Mouse (Mus musculus): Measurements from ENCODE around the gene Slc41a3. TPM values are rescaled to one million over a fixed set of nuclear protein-coding genes. Genes with fewer than 3 reads are reported as not detected.
"Not testable (repeated sequence)": the region's sequence is repeated elsewhere in the genome, so short reads cannot be mapped to it uniquely, and the experiment has no call there.

Gene Slc41a3
- polyA plus RNA-seq, 1 experiment from 2014 or later = 9.7 TPM

DNA sequence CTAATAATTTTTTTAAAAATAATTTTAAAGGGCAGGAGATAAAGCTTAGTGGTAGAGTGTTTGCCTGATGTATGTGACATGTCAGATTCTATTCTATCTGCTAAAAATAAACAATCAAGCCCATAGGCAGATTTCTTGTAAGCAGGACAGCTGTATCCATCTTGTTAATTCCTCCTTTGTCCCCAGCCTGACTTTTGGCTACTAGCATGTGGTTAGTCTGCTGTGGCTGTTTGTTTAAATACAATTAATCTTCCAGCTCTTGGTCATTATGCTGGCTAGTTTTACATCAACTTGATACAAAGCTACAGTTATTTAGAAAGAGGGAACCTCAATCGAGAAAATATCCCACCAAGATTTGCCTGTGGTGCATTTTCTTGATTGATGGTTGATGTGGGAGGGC, 46.1 kb downstream of the Slc41a3 start:
- no peak overlapping the region for H3K4me2 ChIP-seq (replicated peaks; ENCODE audit: low read depth, low read length)
- 0 out of 2 replicates have a peak, but pooled peaks have one; percentile 16 for ATAC-seq
- no peak overlapping the region for H3K9ac ChIP-seq (replicated peaks; ENCODE audit: low read depth)
- H3K9me3 ChIP-seq (ENCODE audit: low read length) = no peaks in the 10 kb centered on the region
- no peaks in the 10 kb centered on the region for H3K4me1 ChIP-seq (ENCODE audit: insufficient read depth, low read depth, low read length)
- peak; percentile 50 for DNase-seq (ENCODE audit: low spot score)
- H3K36me3 ChIP-seq (ENCODE audit: insufficient read depth, low read length) = no peaks in the 10 kb centered on the region
- TF ChIP-seq EP300 (IDR thresholded peaks at IDR 0.05) (no peak), CTCF (IDR thresholded peaks at IDR 0.05) (no peak)
- H3K27me3 ChIP-seq (replicated peaks; ENCODE audit: insufficient read depth, low read length) = no peaks in the 10 kb centered on the region
- H3K27ac ChIP-seq (ENCODE audit: low read length) = no peak overlapping the region
- no peak overlapping the region for H3K4me3 ChIP-seq (ENCODE audit: low read depth, low read length)
- 27% methylated on average over 1 of the region's 1 CpGs for WGBS

DNA sequence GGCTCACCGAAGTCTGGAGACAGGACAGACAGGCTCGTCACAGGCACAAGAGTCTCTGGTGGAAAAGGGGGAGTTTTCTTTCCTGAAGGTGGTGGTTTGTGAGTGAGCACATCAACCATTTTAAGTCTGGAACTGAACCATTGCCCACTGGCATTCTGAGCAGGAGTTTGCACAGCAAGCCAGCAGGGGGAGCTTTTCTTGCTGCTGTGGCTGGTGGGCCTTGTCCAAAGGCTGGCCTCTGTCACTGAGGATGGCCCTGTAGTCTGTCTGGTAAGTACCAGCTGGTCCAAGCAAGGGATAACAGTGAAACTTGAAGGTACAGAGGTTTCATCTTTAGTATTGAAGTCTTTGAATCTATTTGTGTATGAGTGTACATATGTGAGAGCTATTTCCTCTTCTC, 49.2 kb downstream of the Slc41a3 start:
- no peak overlapping the region for H3K9ac ChIP-seq (replicated peaks; ENCODE audit: low read depth)
- H3K27ac ChIP-seq (ENCODE audit: low read length) = no peak overlapping the region
- no peak overlapping the region for H3K4me2 ChIP-seq (replicated peaks; ENCODE audit: low read depth, low read length)
- DNase-seq (ENCODE audit: low spot score) (peak; percentile 62), ATAC-seq (peak; percentile 72)
- H3K4me3 ChIP-seq (ENCODE audit: low read depth, low read length) = no peak overlapping the region
- H3K4me1 ChIP-seq (ENCODE audit: insufficient read depth, low read depth, low read length) = no peaks in the 10 kb centered on the region
- TF ChIP-seq CTCF (IDR thresholded peaks at IDR 0.05) = peak; percentile 82
- no peak for TF ChIP-seq EP300 (IDR thresholded peaks at IDR 0.05)
- no peaks in the 10 kb centered on the region for H3K27me3 ChIP-seq (replicated peaks; ENCODE audit: insufficient read depth, low read length)
- H3K9me3 ChIP-seq (ENCODE audit: low read length) = no peaks in the 10 kb centered on the region
- H3K36me3 ChIP-seq (ENCODE audit: insufficient read depth, low read length) = no peaks in the 10 kb centered on the region
- WGBS = 23% methylated on average over 2 of the region's 2 CpGs

DNA sequence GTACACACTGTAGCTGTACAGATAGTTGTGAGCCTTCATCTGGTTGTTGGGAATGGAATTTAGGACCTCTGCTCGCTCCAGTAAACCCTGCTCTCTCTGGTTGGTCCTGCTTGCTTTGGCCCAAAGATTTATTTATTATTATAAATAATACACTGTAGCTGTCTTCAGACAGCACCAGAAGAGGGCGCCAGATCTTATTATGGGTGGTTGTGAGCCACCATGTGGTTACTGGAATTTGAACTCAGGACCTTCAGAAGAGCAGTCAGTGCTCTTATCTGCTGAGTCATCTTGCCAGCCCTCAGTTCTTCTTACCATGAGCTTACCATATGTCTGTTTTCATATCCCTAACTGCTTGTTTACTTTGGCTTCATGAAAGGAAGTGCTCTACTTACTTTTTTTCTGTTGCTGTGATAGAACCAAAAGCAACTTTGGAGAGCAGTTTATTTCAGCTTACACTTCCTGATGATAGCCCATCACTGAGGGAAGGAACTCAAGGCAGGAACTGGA, 51.9 kb downstream of the Slc41a3 start:
- ATAC-seq; H3K4me1 ChIP-seq (ENCODE audit: insufficient read depth, low read depth, low read length); H3K4me3 ChIP-seq (ENCODE audit: low read depth, low read length); H3K4me2 ChIP-seq (replicated peaks; ENCODE audit: low read depth, low read length); DNase-seq (ENCODE audit: low spot score); H3K9ac ChIP-seq (replicated peaks; ENCODE audit: low read depth); H3K27ac ChIP-seq (ENCODE audit: low read length); H3K36me3 ChIP-seq (ENCODE audit: insufficient read depth, low read length); H3K9me3 ChIP-seq (ENCODE audit: low read length); H3K27me3 ChIP-seq (replicated peaks; ENCODE audit: insufficient read depth, low read length): not testable (repeated sequence)
- 72% methylated on average over 2 of the region's 2 CpGs for WGBS
- TF ChIP-seq CTCF (IDR thresholded peaks at IDR 0.05) = peak; percentile 32

DNA sequence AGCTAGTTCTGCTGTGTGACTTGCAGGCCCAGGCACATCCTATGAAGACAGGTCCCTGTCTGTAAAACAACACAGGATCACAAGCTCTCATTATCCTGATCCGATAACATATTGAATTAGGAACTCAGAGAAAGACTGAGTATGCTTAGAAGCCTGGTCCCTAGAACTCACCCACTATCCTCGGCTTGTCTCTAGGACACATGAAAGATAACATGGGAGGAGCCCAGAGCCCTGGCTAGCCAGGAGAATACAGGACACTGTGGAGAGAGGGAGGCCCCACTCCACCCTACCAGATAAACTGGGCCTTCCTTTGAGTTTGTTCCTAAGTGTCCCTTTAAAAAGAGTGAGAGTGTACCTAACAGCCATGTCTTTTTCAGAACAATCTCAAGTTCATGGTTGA, 55.4 kb downstream of the Slc41a3 start:
- H3K36me3 ChIP-seq (ENCODE audit: insufficient read depth, low read length) = peaks cover 20% of the 10 kb centered on the region
- TF ChIP-seq CTCF (IDR thresholded peaks at IDR 0.05) (no peak), EP300 (IDR thresholded peaks at IDR 0.05) (no peak)
- no peaks in the 10 kb centered on the region for H3K4me1 ChIP-seq (ENCODE audit: insufficient read depth, low read depth, low read length)
- H3K27ac ChIP-seq (ENCODE audit: low read length) = peak overlapping the region; percentile 34
- no peak overlapping the region for H3K9ac ChIP-seq (replicated peaks; ENCODE audit: low read depth)
- WGBS = 58% methylated on average over 2 of the region's 2 CpGs
- no peaks in the 10 kb centered on the region for H3K27me3 ChIP-seq (replicated peaks; ENCODE audit: insufficient read depth, low read length)
- DNase-seq (ENCODE audit: low spot score) (no peak), ATAC-seq (peak; percentile 2; the same call in 1 of the 2 replicates)
- no peak overlapping the region for H3K4me2 ChIP-seq (replicated peaks; ENCODE audit: low read depth, low read length)
- H3K4me3 ChIP-seq (ENCODE audit: low read depth, low read length) = no peak overlapping the region
- no peaks in the 10 kb centered on the region for H3K9me3 ChIP-seq (ENCODE audit: low read length)

DNA sequence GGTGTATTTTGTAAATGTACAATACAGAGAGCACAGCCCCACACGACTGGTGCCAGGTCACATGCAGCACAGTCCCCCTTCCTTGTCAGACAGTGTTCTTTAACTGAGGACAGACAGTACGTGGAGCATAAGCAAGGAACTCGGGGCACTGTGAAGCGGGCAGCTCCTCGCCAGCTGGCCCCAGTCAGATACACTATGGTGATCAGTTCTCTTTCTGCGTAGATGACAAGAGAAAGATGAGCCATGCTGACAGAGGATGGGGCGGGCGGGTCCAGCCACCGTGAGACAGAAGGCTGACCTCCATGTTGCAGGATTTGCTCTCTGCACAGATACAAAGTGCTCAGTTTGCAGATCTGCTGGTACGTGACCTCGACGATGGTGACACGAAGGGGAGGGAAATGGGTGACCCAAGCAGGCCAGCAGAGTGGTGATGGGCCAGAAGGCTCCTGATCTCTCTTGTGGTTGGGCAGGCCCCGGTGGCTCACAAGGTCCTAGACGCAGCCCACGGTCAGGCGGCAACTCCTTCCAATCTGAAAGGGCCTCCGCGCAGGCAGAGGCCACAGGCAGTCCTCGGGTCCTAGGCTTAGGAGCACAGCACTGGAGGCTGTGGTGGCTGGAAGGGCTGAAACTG, 56.0 kb downstream of the Slc41a3 start:
- Histone ChIP-seq H3K4me3 (ENCODE audit: low read depth, low read length) (no peak overlapping the region), H3K4me2 (replicated peaks; ENCODE audit: low read depth, low read length) (no peak overlapping the region), H3K9ac (replicated peaks; ENCODE audit: low read depth) (no peak overlapping the region), H3K36me3 (ENCODE audit: insufficient read depth, low read length) (peaks cover 26% of the 10 kb centered on the region), H3K9me3 (ENCODE audit: low read length) (no peaks in the 10 kb centered on the region), H3K27ac (ENCODE audit: low read length) (peak overlapping the region; percentile 68), H3K4me1 (ENCODE audit: insufficient read depth, low read depth, low read length) (no peaks in the 10 kb centered on the region), H3K27me3 (replicated peaks; ENCODE audit: insufficient read depth, low read length) (no peaks in the 10 kb centered on the region)
- TF ChIP-seq CTCF (IDR thresholded peaks at IDR 0.05) (no peak), EP300 (IDR thresholded peaks at IDR 0.05) (peak; percentile 76)
- DNase-seq (ENCODE audit: low spot score) (peak; percentile 87), ATAC-seq (peak; percentile 85)
- WGBS = 60% methylated on average over 20 of the region's 20 CpGs

DNA sequence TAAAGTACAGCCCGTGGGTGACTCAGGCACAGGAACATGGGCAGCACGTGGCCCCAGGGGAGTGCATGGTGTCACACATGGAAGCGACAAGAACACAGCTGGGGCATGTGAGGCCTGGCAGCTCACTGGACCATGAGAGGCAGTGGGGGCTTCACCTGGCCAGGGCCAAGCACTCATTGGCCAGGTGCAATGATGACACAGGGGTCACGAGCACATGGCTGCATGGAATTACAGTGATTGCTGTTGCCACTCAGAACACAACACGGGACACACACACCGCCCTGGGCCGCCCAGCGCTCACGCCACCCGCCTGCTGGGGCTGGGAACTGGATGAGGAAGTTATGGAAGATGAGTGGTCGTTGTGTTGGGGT, 56.5 kb downstream of the Slc41a3 start:
- H3K9ac ChIP-seq (replicated peaks; ENCODE audit: low read depth) = no peak overlapping the region

More for the DNA sequence above, 56.5 kb downstream of the Slc41a3 start:
- TF ChIP-seq CTCF (IDR thresholded peaks at IDR 0.05) (no peak), EP300 (IDR thresholded peaks at IDR 0.05) (no peak)
- Histone ChIP-seq H3K27me3 (replicated peaks; ENCODE audit: insufficient read depth, low read length) (no peaks in the 10 kb centered on the region), H3K9me3 (ENCODE audit: low read length) (no peaks in the 10 kb centered on the region), H3K4me1 (ENCODE audit: insufficient read depth, low read depth, low read length) (no peaks in the 10 kb centered on the region), H3K4me2 (replicated peaks; ENCODE audit: low read depth, low read length) (no peak overlapping the region), H3K4me3 (ENCODE audit: low read depth, low read length) (no peak overlapping the region), H3K36me3 (ENCODE audit: insufficient read depth, low read length) (peaks cover 31% of the 10 kb centered on the region), H3K27ac (ENCODE audit: low read length) (peak overlapping the region; percentile 68)
- no peak for DNase-seq (ENCODE audit: low spot score)
- 78% methylated on average over 11 of the region's 11 CpGs for WGBS
- ATAC-seq = no peak; the same call in 1 of the 2 replicates

Measured in lung, postnatal 0 days (tissue).